In genomic region chr8:44692036-44692688, GRCm38 (mm10) we compare ENCODE assay signal across 22 mouse cellular contexts.
DNase-seq lines count a peak whose midpoint lies in the region; ATAC-seq and TF ChIP-seq lines count a peak whose summit lies in the region.
"Had no signal": no experiment of that assay in that cellular context is flagged by ENCODE, and none has a peak within 500 bp of the region (broad histone marks: within the 10 kb centered on the region; RNA-seq: fewer than 3 reads in every experiment).

No protein-coding gene starts in this region.

- no peaks in the 10 kb centered on the region for H3K9me3 ChIP-seq in embryonic facial prominence, embryonic 14.5 days (ENCODE audit: control insufficient read depth, low read length)
- H3K9me3 ChIP-seq in embryonic facial prominence, embryonic 10.5 days: no peaks in the 10 kb centered on the region
- H3K9me3 ChIP-seq in limb, embryonic 14.5 days (ENCODE audit: control insufficient read depth, low read length): no peaks in the 10 kb centered on the region
- no peaks in the 10 kb centered on the region for H3K9me3 ChIP-seq in limb, embryonic 10.5 days (replicated peaks)
- H3K9me3 ChIP-seq in hindbrain, embryonic 10.5 days: no peaks in the 10 kb centered on the region
- H3K9me3 ChIP-seq: forebrain, embryonic 10.5 days; intestine, embryonic 15.5 days; midbrain, embryonic 12.5 days had no signal

- H3K27me3 ChIP-seq in embryonic facial prominence, embryonic 14.5 days (replicated peaks; ENCODE audit: control insufficient read depth, insufficient read depth, low read length): no peaks in the 10 kb centered on the region
- H3K27me3 ChIP-seq in embryonic facial prominence, embryonic 10.5 days (replicated peaks; ENCODE audit: low read depth, poor library complexity, severe bottlenecking): no peaks in the 10 kb centered on the region
- no peaks in the 10 kb centered on the region for H3K27me3 ChIP-seq in limb, embryonic 14.5 days (ENCODE audit: control insufficient read depth, insufficient read depth, low read length)
- H3K27me3 ChIP-seq in limb, embryonic 10.5 days (ENCODE audit: low read depth, poor library complexity, severe bottlenecking): no peaks in the 10 kb centered on the region
- H3K27me3 ChIP-seq in hindbrain, embryonic 10.5 days (ENCODE audit: insufficient read depth, poor library complexity, severe bottlenecking): no peaks in the 10 kb centered on the region
- H3K27me3 ChIP-seq: intestine, embryonic 15.5 days; midbrain, embryonic 12.5 days had no signal

- DNase-seq in embryonic facial prominence, embryonic 14.5 days (ENCODE audit: low spot score): peak; percentile 41
- no peak for DNase-seq in embryonic facial prominence, embryonic 10.5 days (ENCODE audit: low spot score)
- peak; percentile 29 for DNase-seq in limb, embryonic 14.5 days (ENCODE audit: low spot score)
- DNase-seq in limb, embryonic 10.5 days (ENCODE audit: low spot score): no peak
- DNase-seq in cerebellum, postnatal 10 days: peak; percentile 16 to 39
- no peak for DNase-seq in spleen, adult 18-20 months
- DNase-seq in hindbrain, embryonic 10.5 days (ENCODE audit: low spot score): no peak
- DNase-seq: adrenal gland, postnatal 14 days; gastrocnemius, postnatal 36 days; heart, postnatal 36 days; left cerebral cortex, postnatal 4 days; lung, adult 18-20 months; lung, postnatal 14 days; right cerebral cortex, postnatal 25 days; thymus, postnatal 14 days had no signal

- WGBS in embryonic facial prominence, embryonic 14.5 days: 72% methylated on average over 8 of the region's 8 CpGs
- WGBS in embryonic facial prominence, embryonic 10.5 days: 84% methylated on average over 8 of the region's 8 CpGs
- 77% methylated on average over 8 of the region's 8 CpGs for WGBS in limb, embryonic 14.5 days
- 85% methylated on average over 8 of the region's 8 CpGs for WGBS in limb, embryonic 10.5 days
- WGBS in hindbrain, embryonic 10.5 days: 83% methylated on average over 8 of the region's 8 CpGs

- no peak overlapping the region for H3K4me2 ChIP-seq in embryonic facial prominence, embryonic 14.5 days (ENCODE audit: low read depth, low read length)
- no peak overlapping the region for H3K4me2 ChIP-seq in limb, embryonic 14.5 days (replicated peaks; ENCODE audit: low read depth, low read length, severe bottlenecking)
- H3K4me2 ChIP-seq: intestine, embryonic 15.5 days; liver, embryonic 11.5 days; midbrain, embryonic 12.5 days had no signal

- no peak overlapping the region for H3K27ac ChIP-seq in embryonic facial prominence, embryonic 14.5 days (replicated peaks; ENCODE audit: low read depth, low read length)
- H3K27ac ChIP-seq in embryonic facial prominence, embryonic 10.5 days (replicated peaks): no peak overlapping the region
- H3K27ac ChIP-seq in limb, embryonic 14.5 days (replicated peaks; ENCODE audit: low read depth, low read length): no peak overlapping the region
- no peak overlapping the region for H3K27ac ChIP-seq in limb, embryonic 10.5 days
- H3K27ac ChIP-seq in hindbrain, embryonic 10.5 days: no peak overlapping the region
- H3K27ac ChIP-seq: forebrain, embryonic 10.5 days; intestine, embryonic 15.5 days; midbrain, embryonic 12.5 days had no signal

- H3K4me3 ChIP-seq in embryonic facial prominence, embryonic 14.5 days (ENCODE audit: low read depth, low read length): no peak overlapping the region
- no peak overlapping the region for H3K4me3 ChIP-seq in embryonic facial prominence, embryonic 10.5 days
- no peak overlapping the region for H3K4me3 ChIP-seq in limb, embryonic 14.5 days (replicated peaks; ENCODE audit: low read length)
- no peak overlapping the region for H3K4me3 ChIP-seq in limb, embryonic 10.5 days
- no peak overlapping the region for H3K4me3 ChIP-seq in hindbrain, embryonic 10.5 days
- H3K4me3 ChIP-seq: forebrain, embryonic 10.5 days; intestine, embryonic 15.5 days; midbrain, embryonic 12.5 days had no signal

- ATAC-seq in embryonic facial prominence, embryonic 14.5 days (ENCODE audit: low read depth): no peak
- no peak for ATAC-seq in limb, embryonic 14.5 days (ENCODE audit: low FRiP score, low read depth)
- ATAC-seq: CD4-positive, CD25-positive, alpha-beta regulatory T cell, adult 4 months; forebrain, embryonic 16.5 days; hindbrain, embryonic 16.5 days; intestine, embryonic 15.5 days had no signal

- no peak overlapping the region for H3K9ac ChIP-seq in embryonic facial prominence, embryonic 14.5 days (ENCODE audit: low read depth, low read length)
- no peak overlapping the region for H3K9ac ChIP-seq in limb, embryonic 14.5 days (ENCODE audit: low read depth, low read length, severe bottlenecking)
- H3K9ac ChIP-seq: intestine, embryonic 15.5 days; midbrain, embryonic 12.5 days had no signal

- H3K36me3 ChIP-seq in embryonic facial prominence, embryonic 14.5 days (ENCODE audit: control insufficient read depth, insufficient read depth, low read length): no peaks in the 10 kb centered on the region
- H3K36me3 ChIP-seq in embryonic facial prominence, embryonic 10.5 days (replicated peaks): no peaks in the 10 kb centered on the region
- no peaks in the 10 kb centered on the region for H3K36me3 ChIP-seq in limb, embryonic 14.5 days (ENCODE audit: control insufficient read depth, insufficient read depth, low read length)
- no peaks in the 10 kb centered on the region for H3K36me3 ChIP-seq in limb, embryonic 10.5 days
- H3K36me3 ChIP-seq in hindbrain, embryonic 10.5 days: no peaks in the 10 kb centered on the region
- H3K36me3 ChIP-seq: forebrain, embryonic 10.5 days; intestine, embryonic 15.5 days; midbrain, embryonic 12.5 days had no signal

- H3K4me1 ChIP-seq in embryonic facial prominence, embryonic 14.5 days (ENCODE audit: control insufficient read depth, insufficient read depth, low read length): peaks cover 4% of the 10 kb centered on the region; the same call in 1 of the 2 replicates
- peaks cover 10% of the 10 kb centered on the region; the same call in 1 of the 2 replicates for H3K4me1 ChIP-seq in embryonic facial prominence, embryonic 10.5 days
- peaks cover 9% of the 10 kb centered on the region for H3K4me1 ChIP-seq in limb, embryonic 14.5 days (ENCODE audit: control insufficient read depth, insufficient read depth, low read length)
- peaks cover 17% of the 10 kb centered on the region for H3K4me1 ChIP-seq in limb, embryonic 10.5 days
- H3K4me1 ChIP-seq in hindbrain, embryonic 10.5 days (replicated peaks): no peaks in the 10 kb centered on the region; the same call in 1 of the 2 replicates

- TF ChIP-seq POLR2A in limb, embryonic 14.5 days (IDR thresholded peaks at IDR 0.05; ENCODE audit: borderline replicate concordance, extremely low read depth, insufficient read depth, insufficient read length): no peak

Comparison
In these comparisons a context has a peak if more than half of its experiments do, and no peak if none do; other contexts are left out.
1. DNase-seq: peak in embryonic facial prominence, embryonic 14.5 days (single experiment), limb, embryonic 14.5 days (single experiment) and cerebellum, postnatal 10 days (2 of 2); none in embryonic facial prominence, embryonic 10.5 days (single experiment), limb, embryonic 10.5 days (single experiment), spleen, adult 18-20 months (0 of 2) and hindbrain, embryonic 10.5 days (single experiment).